Mouse (Mus musculus) cerebellum, adult 18-20 months (tissue): ENCODE data around the gene Gm43518.

ENCODE experiments used
- DNase-seq, 2 experiments: peaks; one replicate each; pipeline ENCODE4 v3.0.0; 2021

Gm43518 gene

GRCm38 (mm10) chr5:123979221-123979979 is 52.2 kb downstream of the Gm43518 start:
- peak in 1 of 2 experiments; percentile 23 for DNase-seq

DNA sequence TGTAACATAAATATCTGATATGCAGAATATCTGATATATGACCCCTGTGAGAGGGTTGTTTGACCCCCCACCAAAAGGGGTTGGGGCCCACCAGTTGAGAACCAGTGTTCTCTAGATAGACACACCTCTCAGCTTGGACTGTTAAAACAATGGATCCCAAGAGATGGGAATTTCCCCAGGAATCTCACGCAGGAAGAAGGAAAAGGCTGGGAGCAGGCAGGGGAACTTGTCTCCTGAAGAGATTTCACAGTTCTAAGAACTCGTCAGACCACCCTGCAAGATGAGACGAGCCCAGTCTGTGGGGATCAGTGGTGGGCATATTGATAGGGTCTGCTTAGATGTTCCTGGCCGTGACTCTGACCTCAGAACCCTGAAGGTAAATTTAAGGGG is 52.8 kb downstream of the Gm43518 start:
- DNase-seq = peak in 1 of 2 experiments; percentile 6

- DNase-seq = peak in 1 of 2 experiments; percentile 26
Observed at GRCm38 (mm10) chr5:123980521-123981249, 53.5 kb downstream of the Gm43518 start.

- DNase-seq = peak in 1 of 2 experiments; percentile 23
Observed at GRCm38 (mm10) chr5:123981250-123981554, 54.0 kb downstream of the Gm43518 start.

DNA sequence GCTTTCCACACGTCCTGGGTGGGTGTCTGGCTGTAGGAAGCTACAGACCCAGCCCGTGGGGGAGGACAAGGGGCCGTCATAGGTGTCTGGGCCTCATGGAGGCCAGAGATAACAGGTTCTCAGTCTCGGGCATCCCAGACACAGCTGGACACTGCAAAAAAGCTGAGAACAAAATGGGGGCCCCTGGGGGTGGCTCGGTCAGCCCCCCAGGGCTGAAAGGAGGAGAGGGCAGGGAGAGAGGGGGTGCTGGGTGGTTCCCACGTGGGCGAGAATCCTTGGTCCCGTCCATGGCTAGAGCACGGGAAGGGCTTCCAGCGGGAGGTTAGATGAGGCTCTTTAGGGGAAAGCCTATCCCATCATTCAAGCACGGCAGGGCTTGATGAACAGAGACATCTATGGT is 55.6 kb downstream of the Gm43518 start:
- no peak for DNase-seq

DNA sequence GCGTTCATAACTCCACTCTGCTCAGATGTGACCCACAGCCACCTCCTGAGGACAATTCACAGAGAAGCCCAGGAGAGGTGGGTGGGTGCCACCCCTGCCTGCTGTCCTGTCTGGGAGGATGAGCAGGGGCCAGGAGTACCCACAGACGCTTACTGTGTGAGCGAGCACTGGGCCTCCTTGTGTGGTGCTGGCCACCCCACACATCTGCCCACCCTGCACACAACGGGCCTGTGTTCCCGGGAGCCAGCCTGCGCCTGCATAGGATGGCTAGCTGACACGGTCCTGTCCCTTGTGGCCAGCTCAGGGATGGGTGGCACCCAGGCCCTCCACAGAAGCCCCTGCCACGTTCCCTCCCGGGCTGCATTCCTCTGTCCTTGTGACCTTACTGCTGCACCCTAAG is 58.2 kb downstream of the Gm43518 start:
- peak in 1 of 2 experiments; percentile 7 for DNase-seq

DNA sequence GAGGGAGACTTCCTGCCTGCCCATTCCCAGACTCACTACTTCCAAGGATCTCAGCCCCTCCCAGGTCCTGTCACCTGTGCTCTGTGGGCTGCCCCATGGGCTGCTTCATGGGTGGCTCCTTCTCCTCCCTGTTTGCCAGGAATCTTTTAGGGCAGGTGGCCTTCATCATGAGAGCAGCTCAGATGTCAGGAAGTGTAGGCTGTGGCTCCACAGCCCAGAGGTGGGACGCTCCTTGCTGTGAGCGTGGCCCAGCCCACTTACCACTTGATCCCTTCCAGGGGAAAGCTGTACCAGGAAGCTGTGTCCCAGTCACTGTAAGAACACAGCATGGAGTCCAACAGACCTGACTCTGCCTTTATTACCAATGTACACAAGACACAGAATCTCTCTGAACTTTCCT is 59.7 kb downstream of the Gm43518 start:
- no peak for DNase-seq

DNA sequence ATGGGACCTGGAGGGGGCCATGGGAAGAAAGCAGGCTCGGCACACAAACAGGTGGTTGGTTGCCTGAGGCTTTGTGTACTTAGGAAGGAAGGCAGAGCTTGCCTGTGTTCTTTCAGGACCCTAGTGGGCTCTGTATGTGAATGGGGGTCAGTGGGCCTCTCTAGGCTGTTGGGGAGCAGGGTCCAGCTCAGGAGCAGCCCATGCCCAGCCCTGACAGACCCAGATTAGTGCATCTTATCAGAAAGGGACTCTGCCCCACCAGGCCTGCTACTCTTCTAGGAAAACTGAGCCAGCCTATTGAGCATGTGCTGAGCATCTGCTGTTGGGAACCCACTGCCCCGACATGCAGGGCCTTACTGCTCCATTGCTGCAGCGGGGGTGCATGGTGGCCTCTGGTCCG is 60.3 kb downstream of the Gm43518 start:
- no peak for DNase-seq
